Mouse (Mus musculus): ENCODE data around the gene Fam149a.

GRCm38 (mm10) chr8:45291790-45292189 is 90.3 kb downstream of the Fam149a start:
- TF ChIP-seq POLR2A (IDR thresholded peaks at IDR 0.05; ENCODE audit: extremely low read depth, insufficient read depth, low read length) (no peak), CTCF (IDR thresholded peaks at IDR 0.05; ENCODE audit: low read depth, low read length) (no peak)
